Mouse (Mus musculus): Measurements from ENCODE around the gene Gm9837. TPM values are rescaled to one million over a fixed set of nuclear protein-coding genes. Genes with fewer than 3 reads are reported as not detected.

The Gm9837 gene
- total RNA-seq, 2 experiments from 2014 or later = not detected

- DNase-seq (ENCODE audit: low spot score in 2 of 2) = peak in 1 of 2 experiments; percentile 50
These were observed 13.6 kb downstream of the Gm9837 start, which contains the start of the genes Gm10447 and Shroom1 for GRCm38 (mm10) chr11:53456474-53457371. Gene Gm10447, minus strand, starts transcription at chr11:53457110. Gene Shroom1, plus strand, starts transcription at chr11:53457205.

- no peak for DNase-seq (ENCODE audit: low spot score in 2 of 2)
These were observed 17.2 kb downstream of the Gm9837 start for GRCm38 (mm10) chr11:53453031-53453430.

GRCm38 (mm10) chr11:53452396-53452795 is 17.9 kb downstream of the Gm9837 start:
- no peak for DNase-seq (ENCODE audit: low spot score in 2 of 2)

- DNase-seq (ENCODE audit: low spot score in 2 of 2) = no peak
These were observed 18.9 kb downstream of the Gm9837 start for GRCm38 (mm10) chr11:53451361-53451760.

GRCm38 (mm10) chr11:53450070-53450705 is 20.1 kb downstream of the Gm9837 start:
- DNase-seq (ENCODE audit: low spot score in 2 of 2) = no peak

GRCm38 (mm10) chr11:53448529-53448928 is 21.8 kb downstream of the Gm9837 start:
- DNase-seq (ENCODE audit: low spot score in 2 of 2) = no peak

- no peak for DNase-seq (ENCODE audit: low spot score in 2 of 2)
These were observed 22.3 kb downstream of the Gm9837 start for GRCm38 (mm10) chr11:53447996-53448395.

- DNase-seq (ENCODE audit: low spot score in 2 of 2) = no peak
These were observed 24.1 kb downstream of the Gm9837 start for GRCm38 (mm10) chr11:53446183-53446582.

- DNase-seq (ENCODE audit: low spot score in 2 of 2) = no peak
These were observed 24.7 kb downstream of the Gm9837 start for GRCm38 (mm10) chr11:53445562-53445961.

GRCm38 (mm10) chr11:53443861-53444260 is 26.4 kb downstream of the Gm9837 start:
- no peak for DNase-seq (ENCODE audit: low spot score in 2 of 2)

- no peak for DNase-seq (ENCODE audit: low spot score in 2 of 2)
These were observed 28.4 kb downstream of the Gm9837 start for GRCm38 (mm10) chr11:53441921-53442320.

GRCm38 (mm10) chr11:53436338-53436737 is 33.9 kb downstream of the Gm9837 start:
- DNase-seq (ENCODE audit: low spot score in 2 of 2) = no peak

GRCm38 (mm10) chr11:53435504-53435903 is 34.8 kb downstream of the Gm9837 start:
- DNase-seq (ENCODE audit: low spot score in 2 of 2) = no peak

- DNase-seq (ENCODE audit: low spot score in 2 of 2) = no peak
These were observed 37.2 kb downstream of the Gm9837 start for GRCm38 (mm10) chr11:53433057-53433456.

GRCm38 (mm10) chr11:53431347-53432056 is 38.8 kb downstream of the Gm9837 start:
- DNase-seq (ENCODE audit: low spot score in 2 of 2) = no peak

GRCm38 (mm10) chr11:53430670-53431346 is 39.5 kb downstream of the Gm9837 start, which contains the start of the genes Uqcrq and Gdf9:
Gene Uqcrq, minus strand, starts transcription at chr11:53430831.
Gene Gdf9, plus strand, starts transcription at chr11:53431023.
- peak; percentile 98 to 99 for DNase-seq (ENCODE audit: low spot score in 2 of 2)

- DNase-seq (ENCODE audit: low spot score in 2 of 2) = no peak
These were observed 40.0 kb downstream of the Gm9837 start for GRCm38 (mm10) chr11:53430300-53430669.

GRCm38 (mm10) chr11:53429182-53429581 is 41.1 kb downstream of the Gm9837 start:
- no peak for DNase-seq (ENCODE audit: low spot score in 2 of 2)

GRCm38 (mm10) chr11:53428716-53429057 is 41.6 kb downstream of the Gm9837 start:
- no peak for DNase-seq (ENCODE audit: low spot score in 2 of 2)

- DNase-seq (ENCODE audit: low spot score in 2 of 2) = no peak
These were observed 42.1 kb downstream of the Gm9837 start for GRCm38 (mm10) chr11:53427993-53428715.

Measured in left cerebral cortex, adult 18-20 months (tissue).